Mouse (Mus musculus) megakaryocyte, embryonic 14.5 days (primary cell): Measurements from ENCODE around the gene Rab13.

Experiments
- FLI1 ChIP-seq: IDR thresholded peaks from 2 replicates; pipeline ENCODE4 v1.6.1; 2012; ENCODE audit warnings: low read length, inconsistent platforms, mixed read lengths
- GATA1 ChIP-seq: IDR thresholded peaks from 3 replicates; pipeline ENCODE4 v1.6.1; 2012; ENCODE audit warnings: mixed read lengths, low read length, inconsistent platforms, borderline replicate concordance

DNA sequence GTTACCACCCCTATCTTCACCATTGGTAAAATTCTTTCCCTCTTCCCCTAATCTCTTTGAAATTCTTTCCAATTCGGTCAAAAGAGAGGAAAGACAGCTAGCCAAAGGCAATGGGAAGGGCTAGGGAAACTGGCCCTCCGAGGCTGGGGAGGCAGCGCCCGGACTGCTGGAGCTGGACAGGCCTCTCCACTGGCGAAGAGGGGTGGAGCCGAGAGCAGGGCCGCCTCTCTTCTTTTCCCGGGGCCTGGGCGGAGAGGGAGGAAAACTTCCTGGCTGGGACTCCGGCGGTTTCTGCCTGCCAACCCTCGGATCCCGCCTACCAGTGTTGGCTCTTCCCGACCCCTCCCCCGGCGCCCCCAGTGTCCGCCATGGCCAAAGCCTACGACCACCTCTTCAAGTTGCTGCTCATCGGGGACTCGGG, 7.0 kb downstream of the Rab13 start:
- no peak for TF ChIP-seq FLI1
- TF ChIP-seq GATA1: no peak
